Mouse (Mus musculus) liver, adult 2 months (tissue): Measurements from ENCODE around the gene A830031A19Rik.

Source experiments
- CTCF ChIP-seq: fragments of 200-500 bp; IDR thresholded peaks from 2 replicates; pipeline ENCODE4 v1.5.1; 2011; ENCODE audit warnings: low read depth, low read length, control low read depth
- POLR2A ChIP-seq: fragments of 200-500 bp; IDR thresholded peaks from 2 replicates; pipeline ENCODE4 v1.6.1; 2011; ENCODE audit warnings: low read length, control low read depth; ENCODE audit not compliant: insufficient read depth; ENCODE audit errors: extremely low read depth

DNA sequence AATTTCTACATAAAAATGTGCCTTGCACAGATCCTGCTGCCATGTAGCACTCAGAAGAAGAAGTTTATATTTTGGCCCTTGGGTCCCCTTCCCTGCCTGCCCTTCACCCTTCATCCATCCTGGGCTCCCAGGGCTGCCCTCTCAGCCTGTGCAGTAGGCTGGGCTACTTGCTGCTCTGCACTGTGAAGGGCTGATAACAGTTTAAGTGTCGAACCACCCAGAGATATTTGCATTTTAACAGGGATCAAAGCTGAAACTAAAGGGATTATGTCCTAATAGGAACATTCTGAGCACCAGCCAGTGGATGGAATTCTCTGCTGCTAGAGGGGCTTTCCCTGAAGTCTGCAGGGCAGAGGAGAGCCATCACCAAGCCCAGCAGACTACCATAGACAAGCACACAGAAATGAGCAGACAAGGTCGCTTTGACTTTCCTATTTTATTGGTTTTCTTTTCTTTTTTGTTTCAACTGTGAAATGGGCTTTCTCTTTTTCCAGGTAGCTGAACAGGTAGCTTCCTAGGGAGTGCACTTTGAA is 58.1 kb downstream of the A830031A19Rik start:
- TF ChIP-seq POLR2A (no peak), CTCF (no peak)
